Mouse (Mus musculus) liver, embryonic 11.5 days (tissue): ENCODE measurements around the gene Dpm2. TPM values are rescaled to one million over a fixed set of nuclear protein-coding genes. Genes with fewer than 3 reads are reported as not detected.

Experiments
- ATAC-seq: fragments of 200-750 bp; cut with Nextera tagmentation; replicated peaks from 2 replicates; pipeline ENCODE4 v1.8.0; 2017; ENCODE audit warnings: moderate number of reproducible peaks, mild to moderate bottlenecking, moderate TSS enrichment, moderate library complexity; ENCODE audit not compliant: low FRiP score
- DNase-seq: peaks from one replicate; pipeline ENCODE4 v3.0.0-alpha.2; 2017; ENCODE audit warnings: low spot score
- H3K27ac ChIP-seq: fragments of 300-500 bp; sonication (generic); 2 replicates; pipeline ENCODE4 v1.5.1; 2014; ENCODE audit warnings: mild to moderate bottlenecking, low read depth, low read length, control low read depth
- H3K27me3 ChIP-seq: fragments of 300-500 bp; sonication (generic); replicated peaks from 2 replicates; pipeline ENCODE4 v1.6.1; 2014; ENCODE audit warnings: low read length, mixed read lengths; ENCODE audit not compliant: control insufficient read depth, insufficient read depth
- H3K36me3 ChIP-seq: fragments of 300-500 bp; sonication (generic); 2 replicates; pipeline ENCODE4 v1.6.1; 2014; ENCODE audit warnings: mild to moderate bottlenecking, low read length, moderate library complexity, mixed read lengths; ENCODE audit not compliant: control insufficient read depth, insufficient read depth
- H3K4me1 ChIP-seq: fragments of 300-500 bp; sonication (generic); replicated peaks from 2 replicates; pipeline ENCODE4 v1.6.1; 2014; ENCODE audit warnings: low read length, mixed read lengths; ENCODE audit not compliant: control insufficient read depth, insufficient read depth
- H3K4me2 ChIP-seq: fragments of 300-500 bp; sonication (generic); 2 replicates; pipeline ENCODE4 v1.6.1; 2014; ENCODE audit warnings: mild to moderate bottlenecking, control low read depth, moderate library complexity
- H3K4me3 ChIP-seq: fragments of 300-500 bp; sonication (generic); 2 replicates; pipeline ENCODE4 v1.5.1; 2014; ENCODE audit warnings: low read depth, low read length, control low read depth
- H3K9ac ChIP-seq: fragments of 300-500 bp; sonication (generic); 2 replicates; pipeline ENCODE4 v1.6.1; 2014; ENCODE audit warnings: low read depth, low read length, control low read depth
- H3K9me3 ChIP-seq: fragments of 300-500 bp; sonication (generic); 2 replicates; pipeline ENCODE4 v1.6.1; 2016; ENCODE audit warnings: low read length, inconsistent platforms, mixed read lengths; ENCODE audit not compliant: control insufficient read depth
- WGBS: fragments of 180-500 bp; shearing (Covaris S2); extraction: QIAGEN DNeasy Blood & Tissue Kit; methylation state at CpG from one replicate; pipeline ENCODE4 v1.1.7; 2014; 5-methylcytosine and 5-hydroxymethylcytosine counted together
- polyA plus RNA-seq: library from polyadenylated mRNA; unstranded; fragments of >200 nt; fragmentation: Nextera tagmentation; extraction: Ambion mirVana; gene quantifications from 2 replicates; pipeline ENCODE4 v1.2.1, GENCODE M21; 2014

Dpm2 gene
- polyA plus RNA-seq, 1 experiment from 2014 or later = 109 TPM

DNA sequence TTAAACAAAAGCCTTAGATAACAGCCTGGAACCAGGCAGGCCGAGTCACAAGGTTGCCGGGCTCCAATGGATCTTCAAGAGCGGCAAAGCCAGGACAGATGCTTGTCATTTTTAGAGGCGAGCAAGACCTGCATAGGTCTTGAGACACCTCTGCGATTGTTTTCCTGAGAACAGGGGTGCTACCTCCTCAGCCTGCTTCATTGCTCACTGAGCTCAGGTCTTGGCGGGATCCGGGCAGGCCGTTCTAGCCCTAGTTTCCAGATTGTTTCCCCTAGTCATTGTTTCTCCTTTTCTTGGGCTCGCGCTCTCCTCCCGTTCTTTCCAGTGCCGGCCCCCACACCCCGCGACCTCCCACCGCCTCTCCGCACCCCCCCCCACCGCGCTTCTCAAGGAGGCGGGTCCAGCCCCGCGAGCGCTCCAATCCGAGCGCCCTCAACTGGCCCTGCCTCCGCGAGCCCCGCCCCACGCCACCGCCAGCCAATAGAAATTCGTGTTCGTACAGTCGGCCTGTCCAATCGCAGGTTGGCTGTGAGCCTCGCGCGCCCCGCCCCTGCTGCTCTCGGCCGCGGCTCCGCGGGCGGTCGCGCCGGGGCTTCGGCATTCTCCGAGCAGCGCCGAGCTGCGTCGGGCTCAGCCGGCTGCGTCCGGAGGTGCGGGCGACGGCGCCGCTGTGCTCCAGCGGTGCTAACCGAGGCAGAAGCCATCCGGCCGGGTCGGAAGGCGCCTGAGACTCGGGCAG lies 35.8 kb upstream of the Dpm2 start, which contains the start of gene Fam102a:
Gene Fam102a, plus strand, starts transcription at position 600 of the 739 bp plus-strand sequence.
- Histone ChIP-seq H3K9me3 (no peaks in the 10 kb centered on the region), H3K4me3 (peak within 1 kb of the TSS; percentile 69), H3K36me3 (no peaks in the 10 kb centered on the region), H3K27ac (peak within 1 kb of the TSS; percentile 52), H3K4me1 (peaks cover 19% of the 10 kb centered on the region; the same call in 1 of the 2 replicates), H3K9ac (peak within 1 kb of the TSS; percentile 64), H3K4me2 (peak within 1 kb of the TSS; percentile 91), H3K27me3 (peaks cover 12% of the 10 kb centered on the region)
- ATAC-seq (peak; percentile 96), DNase-seq (peak; percentile 98)
- under 1% methylated on average over 66 of the region's 67 CpGs for WGBS

GRCm38 (mm10) chr2:32535501-32535991 lies 35.1 kb upstream of the Dpm2 start:
- Histone ChIP-seq H3K27ac (peak overlapping the region; percentile 52), H3K27me3 (peaks cover 12% of the 10 kb centered on the region), H3K4me1 (peaks cover 19% of the 10 kb centered on the region; the same call in 1 of the 2 replicates), H3K9me3 (no peaks in the 10 kb centered on the region), H3K36me3 (no peaks in the 10 kb centered on the region), H3K4me3 (peak overlapping the region; percentile 69), H3K9ac (peak overlapping the region; percentile 61), H3K4me2 (peak overlapping the region; percentile 91)
- DNase-seq (peak; percentile 65), ATAC-seq (peak; percentile 51; the same call in 1 of the 2 replicates)
- WGBS = 0% methylated on average over 49 of the region's 56 CpGs

DNA sequence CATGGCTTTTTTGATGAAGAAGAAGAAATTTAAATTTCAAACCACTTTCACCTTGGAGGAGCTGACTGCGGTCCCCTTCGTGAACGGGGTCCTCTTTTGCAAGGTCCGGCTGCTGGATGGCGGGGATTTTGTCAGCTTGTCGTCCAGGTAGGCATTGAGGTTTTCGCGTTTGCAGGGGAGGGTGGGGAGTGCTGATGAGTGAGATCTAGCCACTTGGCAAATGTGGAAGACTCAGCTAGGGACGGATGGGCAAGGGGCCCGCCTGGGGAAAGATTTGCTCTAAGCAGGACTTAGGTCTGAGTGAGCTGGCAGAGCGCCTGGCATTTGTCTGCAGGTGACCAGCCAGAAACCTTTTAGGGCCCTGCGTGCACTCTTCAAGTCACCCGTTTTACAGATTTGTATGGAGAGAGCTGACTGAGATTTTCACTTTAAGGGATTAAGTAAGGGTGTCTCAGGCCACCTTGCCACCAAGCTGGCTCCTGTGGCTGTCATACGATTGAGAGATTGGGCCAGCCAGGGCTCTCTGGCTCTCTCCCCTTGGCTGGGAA lies 34.5 kb upstream of the Dpm2 start:
- peaks cover 19% of the 10 kb centered on the region; the same call in 1 of the 2 replicates for H3K4me1 ChIP-seq
- no peaks in the 10 kb centered on the region for H3K9me3 ChIP-seq
- peak; percentile 54 for DNase-seq
- H3K27me3 ChIP-seq = peaks cover 12% of the 10 kb centered on the region
- no peak overlapping the region for H3K27ac ChIP-seq
- no peaks in the 10 kb centered on the region for H3K36me3 ChIP-seq
- H3K9ac ChIP-seq = peak overlapping the region; percentile 61
- 2% methylated on average over 14 of the region's 14 CpGs for WGBS
- no peak for ATAC-seq
- peak overlapping the region; percentile 91 for H3K4me2 ChIP-seq
- peak overlapping the region; percentile 69 for H3K4me3 ChIP-seq

DNA sequence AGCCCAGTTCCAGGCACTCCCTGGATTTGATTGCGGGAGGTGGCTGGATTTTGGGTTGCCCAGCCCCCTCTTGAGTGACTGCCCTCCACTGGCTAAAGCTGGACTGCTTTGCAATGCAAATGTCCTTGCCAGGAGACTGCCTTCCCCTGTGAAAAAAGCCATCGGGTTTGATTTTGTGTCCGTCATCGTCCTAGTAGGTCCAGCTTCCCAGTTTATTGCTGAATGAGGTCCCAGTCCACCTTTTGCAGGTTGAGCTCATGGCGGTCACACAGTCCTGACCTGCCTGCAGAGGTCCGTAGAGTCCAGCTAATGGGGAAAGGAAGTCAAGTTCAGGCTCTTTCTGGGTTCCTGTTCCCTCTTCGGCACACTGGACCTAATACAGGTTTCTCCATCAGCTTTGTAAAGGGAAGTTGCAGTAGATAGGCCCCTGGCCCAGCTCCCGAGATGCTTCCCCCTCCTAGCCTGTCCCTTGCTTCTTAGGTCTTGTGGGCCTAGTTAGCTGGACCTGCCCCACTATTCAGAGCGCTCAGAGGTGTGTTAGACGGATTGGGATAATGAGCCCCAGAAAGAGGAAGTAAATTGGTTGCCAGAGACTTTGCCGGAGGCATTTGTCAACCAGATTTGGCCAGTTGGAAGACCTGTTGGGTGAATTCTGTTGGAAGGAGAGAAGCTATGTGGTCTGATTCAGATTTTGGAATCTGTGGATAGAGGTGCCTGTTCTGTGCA lies 33.9 kb upstream of the Dpm2 start:
- H3K4me3 ChIP-seq = peak overlapping the region; percentile 69
- peak; percentile 51 for DNase-seq
- H3K4me2 ChIP-seq = peak overlapping the region; percentile 91
- H3K27me3 ChIP-seq = peaks cover 12% of the 10 kb centered on the region
- no peak overlapping the region for H3K27ac ChIP-seq
- no peak overlapping the region for H3K9ac ChIP-seq
- no peaks in the 10 kb centered on the region for H3K9me3 ChIP-seq
- ATAC-seq = no peak
- no peaks in the 10 kb centered on the region for H3K36me3 ChIP-seq
- WGBS = 5% methylated on average over 11 of the region's 11 CpGs
- H3K4me1 ChIP-seq = peaks cover 19% of the 10 kb centered on the region; the same call in 1 of the 2 replicates

DNA sequence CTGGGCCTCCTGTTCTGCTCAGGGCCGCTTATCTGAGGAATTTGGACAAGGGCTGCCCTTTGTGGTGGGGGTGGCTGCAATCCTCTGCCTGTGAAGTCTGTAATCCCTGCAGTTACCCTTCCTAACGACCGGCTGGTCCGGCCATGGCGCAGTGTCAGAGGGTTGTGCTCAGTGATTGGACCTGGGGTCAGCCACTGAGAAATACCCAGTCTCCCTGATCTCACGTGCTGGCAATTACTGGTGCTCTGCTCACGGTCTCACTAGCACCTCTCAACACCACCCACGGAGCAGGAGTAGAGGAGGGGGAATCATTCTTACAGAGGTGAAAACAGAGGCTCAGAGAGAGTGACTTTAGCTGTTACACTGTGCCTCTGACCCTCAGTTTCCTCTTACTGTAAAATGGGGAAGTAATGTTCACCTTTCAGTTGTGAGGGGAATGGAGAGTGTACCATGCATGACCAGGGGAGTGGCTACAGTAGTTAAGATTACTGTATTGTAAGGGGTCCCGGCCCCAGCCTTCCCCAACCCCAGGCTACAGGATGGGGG lies 33.2 kb upstream of the Dpm2 start:
- peaks cover 19% of the 10 kb centered on the region; the same call in 1 of the 2 replicates for H3K4me1 ChIP-seq
- H3K27me3 ChIP-seq = peaks cover 12% of the 10 kb centered on the region
- WGBS = 10% methylated on average over 9 of the region's 9 CpGs
- no peaks in the 10 kb centered on the region for H3K9me3 ChIP-seq
- ATAC-seq (no peak), DNase-seq (peak; percentile 41)
- H3K27ac ChIP-seq = no peak overlapping the region
- H3K9ac ChIP-seq = no peak overlapping the region
- peak overlapping the region; percentile 69 for H3K4me3 ChIP-seq
- H3K36me3 ChIP-seq = no peaks in the 10 kb centered on the region
- peak overlapping the region; percentile 91 for H3K4me2 ChIP-seq

GRCm38 (mm10) chr2:32537941-32538340 lies 32.7 kb upstream of the Dpm2 start:
- no peaks in the 10 kb centered on the region for H3K9me3 ChIP-seq
- no peak overlapping the region for H3K27ac ChIP-seq
- peak overlapping the region; percentile 91 for H3K4me2 ChIP-seq
- WGBS = 91% methylated on average over 5 of the region's 5 CpGs
- DNase-seq (no peak), ATAC-seq (no peak)
- H3K27me3 ChIP-seq = peaks cover 12% of the 10 kb centered on the region
- no peaks in the 10 kb centered on the region for H3K36me3 ChIP-seq
- H3K4me3 ChIP-seq = no peak overlapping the region
- H3K4me1 ChIP-seq = peaks cover 19% of the 10 kb centered on the region; the same call in 1 of the 2 replicates
- no peak overlapping the region for H3K9ac ChIP-seq

DNA sequence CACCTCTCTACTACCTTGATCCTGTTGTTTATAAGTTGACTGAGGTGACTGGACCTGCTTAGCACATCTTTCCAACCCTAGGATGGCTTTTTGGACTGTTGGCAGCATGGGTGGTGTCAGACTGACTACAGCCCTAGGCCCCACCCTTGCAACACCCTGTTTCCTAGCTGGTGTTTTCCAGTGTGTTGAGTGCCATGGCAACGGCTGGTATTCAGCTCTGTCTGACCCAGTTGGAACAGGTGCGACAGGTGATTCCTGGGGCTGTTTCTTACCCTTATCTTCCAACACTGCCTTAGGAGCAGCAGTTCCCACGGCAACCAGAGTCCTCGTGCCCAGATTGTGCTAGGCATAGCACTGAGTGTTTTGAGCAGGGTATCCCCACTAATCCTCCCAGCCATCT lies 32.2 kb upstream of the Dpm2 start:
- Histone ChIP-seq H3K36me3 (no peaks in the 10 kb centered on the region), H3K9me3 (no peaks in the 10 kb centered on the region), H3K9ac (no peak overlapping the region), H3K4me1 (peaks cover 19% of the 10 kb centered on the region; the same call in 1 of the 2 replicates), H3K27ac (no peak overlapping the region), H3K27me3 (peaks cover 12% of the 10 kb centered on the region), H3K4me3 (no peak overlapping the region), H3K4me2 (no peak overlapping the region)
- WGBS = 74% methylated on average over 4 of the region's 4 CpGs
- ATAC-seq (no peak), DNase-seq (no peak)

DNA sequence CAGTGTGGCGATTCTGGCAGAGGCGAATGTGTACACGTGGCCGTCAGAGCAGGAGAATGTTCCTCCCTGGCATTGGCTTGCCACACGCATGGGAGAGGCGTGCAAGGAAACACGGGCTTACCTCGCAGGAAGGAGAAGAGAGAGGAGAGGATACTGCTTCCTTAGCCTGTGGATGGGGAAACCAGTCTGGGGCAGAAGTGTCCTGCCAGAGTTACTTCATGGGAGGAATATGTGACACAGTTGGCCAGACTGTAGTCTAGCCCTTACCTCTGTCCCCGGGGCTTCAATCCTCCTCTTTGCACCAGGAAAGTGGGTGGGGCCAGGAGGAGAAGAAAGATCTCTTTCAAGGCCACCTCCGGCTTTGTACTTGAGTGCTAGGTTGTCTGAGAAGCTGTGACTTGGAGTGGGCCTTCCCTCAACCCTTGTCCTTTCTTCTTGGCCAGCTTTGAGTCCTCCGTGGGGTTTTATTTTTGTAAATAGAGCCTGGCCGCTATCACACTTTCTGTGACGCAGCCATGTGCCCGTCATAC lies 31.1 kb upstream of the Dpm2 start:
- Histone ChIP-seq H3K27me3 (peaks cover 12% of the 10 kb centered on the region), H3K9me3 (no peaks in the 10 kb centered on the region), H3K36me3 (no peaks in the 10 kb centered on the region), H3K27ac (no peak overlapping the region), H3K4me2 (no peak overlapping the region), H3K4me3 (no peak overlapping the region), H3K4me1 (peaks cover 15% of the 10 kb centered on the region; the same call in 1 of the 2 replicates), H3K9ac (no peak overlapping the region)
- ATAC-seq = no peak
- 80% methylated on average over 14 of the region's 14 CpGs for WGBS
- no peak for DNase-seq
